Mouse (Mus musculus) embryonic fibroblast, embryonic 13.5 days (primary cell): ENCODE data around the gene Rbm18.

Source experiments
- CTCF ChIP-seq: IDR thresholded peaks from 2 replicates; pipeline ENCODE4 v1.5.1; 2011; ENCODE audit warnings: mild to moderate bottlenecking, control low read depth, low read length, moderate library complexity, borderline replicate concordance; ENCODE audit not compliant: insufficient read depth
- POLR2A ChIP-seq: IDR thresholded peaks from 2 replicates; pipeline ENCODE4 v1.6.1; 2011; ENCODE audit warnings: low read depth, mild to moderate bottlenecking, control low read depth, low read length, moderate library complexity

DNA sequence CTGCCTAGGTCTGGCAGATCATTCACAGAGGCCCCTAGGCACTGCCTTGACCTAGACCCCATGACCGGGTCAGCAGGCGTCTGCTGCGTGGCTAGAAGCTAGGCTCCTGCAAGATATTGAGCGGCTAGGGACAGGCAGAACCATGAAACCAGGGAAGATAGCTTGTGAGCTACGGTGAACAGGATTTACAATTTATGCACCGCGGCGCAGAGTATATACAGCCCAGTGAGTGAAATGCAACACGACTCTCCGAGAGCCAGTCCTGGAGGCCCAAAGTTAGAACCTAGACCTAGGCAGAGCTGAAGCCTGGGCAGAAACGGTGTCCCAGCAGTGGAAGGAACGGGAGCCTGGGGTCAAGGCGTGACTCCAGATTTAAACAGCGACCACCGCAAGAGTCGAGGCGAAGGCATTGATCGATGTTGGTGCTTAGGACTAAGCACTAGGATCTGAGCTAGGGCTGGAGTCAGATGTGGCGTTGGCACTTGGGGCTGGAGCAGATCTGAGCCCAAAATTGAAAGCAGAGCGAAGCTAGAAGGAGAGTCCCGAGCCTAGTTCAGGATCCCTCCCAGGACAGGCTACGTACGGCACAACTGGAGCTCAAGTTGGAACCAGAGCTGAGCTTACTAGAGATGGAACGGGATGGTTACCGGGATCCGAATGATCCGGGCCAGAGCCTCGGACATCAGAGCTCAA is 34.6 kb downstream of the Rbm18 start:
- TF ChIP-seq POLR2A (no peak), CTCF (no peak)
